Mouse (Mus musculus): ENCODE results near the gene Agbl1. TPM values are rescaled to one million over a fixed set of nuclear protein-coding genes. Genes with fewer than 3 reads are reported as not detected.
A peak's percentile ranks its signal among the peaks of the same experiment; 100 is the strongest.

The Agbl1 gene
- polyA plus RNA-seq, 1 experiment from 2014 or later = 0.07 TPM

- 72% methylated on average over 3 of the region's 3 CpGs for WGBS
- H3K4me2 ChIP-seq (replicated peaks; ENCODE audit: low read depth, low read length) = no peak overlapping the region
- no peaks in the 10 kb centered on the region for H3K9me3 ChIP-seq (ENCODE audit: low read length)
- H3K4me3 ChIP-seq (ENCODE audit: low read length) = no peak overlapping the region
- no peak overlapping the region for H3K9ac ChIP-seq (replicated peaks; ENCODE audit: low read length)
- ATAC-seq (ENCODE audit: low FRiP score, low TSS enrichment) = no peak
- no peaks in the 10 kb centered on the region for H3K27me3 ChIP-seq (ENCODE audit: insufficient read depth, low read length)
- no peak overlapping the region for H3K27ac ChIP-seq (ENCODE audit: low read length)
- peaks cover 6% of the 10 kb centered on the region for H3K4me1 ChIP-seq (ENCODE audit: insufficient read depth, low read length)
- no peaks in the 10 kb centered on the region for H3K36me3 ChIP-seq (ENCODE audit: insufficient read depth, low read length)
Measured at GRCm38 (mm10) chr7:77147527-77147926, 917.8 kb downstream of the Agbl1 start.

- 65% methylated on average over 4 of the region's 4 CpGs for WGBS
- ATAC-seq (ENCODE audit: low FRiP score, low TSS enrichment) = no peak
- peaks cover 11% of the 10 kb centered on the region for H3K4me1 ChIP-seq (ENCODE audit: insufficient read depth, low read length)
Measured at GRCm38 (mm10) chr7:77148820-77149219, 919.1 kb downstream of the Agbl1 start.

DNA sequence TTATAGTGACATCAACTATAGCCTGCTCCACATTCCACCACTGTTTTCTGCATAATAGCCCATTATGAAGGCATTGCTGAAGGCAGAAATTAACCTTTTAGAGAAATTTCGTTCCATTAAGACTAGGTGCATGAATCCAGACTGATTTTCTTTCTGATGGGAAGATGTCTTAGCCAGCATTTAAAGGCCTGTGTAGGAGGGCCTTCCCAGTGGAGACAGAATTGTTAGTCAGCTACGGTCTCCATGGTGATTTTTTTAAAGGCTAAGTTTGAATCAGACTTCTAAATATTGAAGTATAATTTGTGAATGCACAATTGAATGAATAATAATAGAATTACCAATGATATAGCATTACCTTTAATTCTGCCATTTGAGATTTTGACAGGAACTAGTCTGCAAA, 920.2 kb downstream of the Agbl1 start:
- Histone ChIP-seq H3K4me1 (ENCODE audit: insufficient read depth, low read length) (peaks cover 11% of the 10 kb centered on the region), H3K27ac (ENCODE audit: low read length) (no peak overlapping the region), H3K4me2 (replicated peaks; ENCODE audit: low read depth, low read length) (no peak overlapping the region), H3K9me3 (ENCODE audit: low read length) (no peaks in the 10 kb centered on the region), H3K4me3 (ENCODE audit: low read length) (no peak overlapping the region), H3K27me3 (ENCODE audit: insufficient read depth, low read length) (no peaks in the 10 kb centered on the region), H3K36me3 (ENCODE audit: insufficient read depth, low read length) (no peaks in the 10 kb centered on the region), H3K9ac (replicated peaks; ENCODE audit: low read length) (no peak overlapping the region)
- no peak for ATAC-seq (ENCODE audit: low FRiP score, low TSS enrichment)
- 76% methylated on average over 2 of the region's 2 CpGs for WGBS

More at GRCm38 (mm10) chr7:77148820-77149219, 919.1 kb downstream of the Agbl1 start:
- no peaks in the 10 kb centered on the region for H3K27me3 ChIP-seq (ENCODE audit: insufficient read depth, low read length)
- H3K9me3 ChIP-seq (ENCODE audit: low read length) = no peaks in the 10 kb centered on the region
- H3K27ac ChIP-seq (ENCODE audit: low read length) = no peak overlapping the region
- no peak overlapping the region for H3K9ac ChIP-seq (replicated peaks; ENCODE audit: low read length)
- no peak overlapping the region for H3K4me3 ChIP-seq (ENCODE audit: low read length)
- H3K36me3 ChIP-seq (ENCODE audit: insufficient read depth, low read length) = no peaks in the 10 kb centered on the region
- H3K4me2 ChIP-seq (replicated peaks; ENCODE audit: low read depth, low read length) = no peak overlapping the region

DNA sequence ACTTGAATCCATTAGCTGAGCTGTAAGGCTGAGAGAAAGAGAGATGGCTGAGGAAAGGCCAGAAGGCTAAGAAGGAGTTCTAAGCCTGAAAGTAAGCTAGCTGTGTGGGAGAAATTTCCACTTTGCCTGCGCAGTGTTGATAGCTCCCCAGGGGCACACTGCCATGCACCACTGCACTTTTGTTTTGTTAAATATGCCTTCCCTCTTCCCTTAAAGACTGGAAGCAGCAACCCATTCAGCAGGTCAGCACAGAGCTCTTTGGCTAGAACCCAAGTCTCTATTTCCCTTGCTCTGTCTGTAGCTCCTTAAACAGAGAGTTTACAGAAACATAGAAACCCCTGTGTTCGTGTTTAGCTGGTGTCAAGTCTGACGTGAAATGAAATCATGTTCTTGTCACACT, 922.7 kb downstream of the Agbl1 start:
- WGBS = 13% methylated on average over 3 of the region's 3 CpGs
- Histone ChIP-seq H3K4me1 (ENCODE audit: insufficient read depth, low read length) (peaks cover 11% of the 10 kb centered on the region), H3K27me3 (ENCODE audit: insufficient read depth, low read length) (no peaks in the 10 kb centered on the region), H3K4me2 (replicated peaks; ENCODE audit: low read depth, low read length) (no peak overlapping the region), H3K4me3 (ENCODE audit: low read length) (no peak overlapping the region), H3K9ac (replicated peaks; ENCODE audit: low read length) (no peak overlapping the region), H3K36me3 (ENCODE audit: insufficient read depth, low read length) (no peaks in the 10 kb centered on the region), H3K9me3 (ENCODE audit: low read length) (no peaks in the 10 kb centered on the region), H3K27ac (ENCODE audit: low read length) (peak overlapping the region; percentile 6)
- ATAC-seq (ENCODE audit: low FRiP score, low TSS enrichment) = peak; percentile 79

DNA sequence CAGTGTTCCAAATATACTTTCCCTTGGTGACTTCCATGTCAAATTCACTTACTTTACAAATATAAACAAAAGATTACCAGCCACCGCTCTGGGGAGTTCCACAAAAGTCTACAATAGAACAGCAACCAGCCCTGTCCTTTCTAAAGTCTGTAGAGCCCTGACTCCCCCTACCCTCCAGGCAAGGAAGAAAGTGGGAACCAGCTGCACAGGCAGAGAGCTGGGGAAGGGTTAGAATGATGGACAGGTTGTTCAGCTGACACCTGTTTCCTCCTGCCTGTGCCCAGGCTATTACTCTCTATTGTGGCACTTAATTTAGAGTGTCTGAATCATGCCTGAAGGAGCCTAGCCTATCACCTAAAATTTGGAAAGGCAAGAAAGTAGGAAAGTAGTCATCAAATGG, 923.2 kb downstream of the Agbl1 start:
- Histone ChIP-seq H3K9me3 (ENCODE audit: low read length) (no peaks in the 10 kb centered on the region), H3K36me3 (ENCODE audit: insufficient read depth, low read length) (no peaks in the 10 kb centered on the region), H3K27ac (ENCODE audit: low read length) (peak overlapping the region; percentile 6), H3K9ac (replicated peaks; ENCODE audit: low read length) (no peak overlapping the region), H3K4me2 (replicated peaks; ENCODE audit: low read depth, low read length) (no peak overlapping the region), H3K4me1 (ENCODE audit: insufficient read depth, low read length) (peaks cover 11% of the 10 kb centered on the region), H3K27me3 (ENCODE audit: insufficient read depth, low read length) (no peaks in the 10 kb centered on the region), H3K4me3 (ENCODE audit: low read length) (no peak overlapping the region)
- ATAC-seq (ENCODE audit: low FRiP score, low TSS enrichment) = no peak
- 43% methylated on average over 1 of the region's 1 CpGs for WGBS

- 93% methylated on average over 1 of the region's 1 CpGs for WGBS
- H3K9me3 ChIP-seq (ENCODE audit: low read length) = no peaks in the 10 kb centered on the region
- H3K27me3 ChIP-seq (ENCODE audit: insufficient read depth, low read length) = no peaks in the 10 kb centered on the region
- H3K4me3 ChIP-seq (ENCODE audit: low read length) = no peak overlapping the region
- H3K9ac ChIP-seq (replicated peaks; ENCODE audit: low read length) = no peak overlapping the region
- H3K27ac ChIP-seq (ENCODE audit: low read length) = no peak overlapping the region
- H3K4me1 ChIP-seq (ENCODE audit: insufficient read depth, low read length) = no peaks in the 10 kb centered on the region
- no peak overlapping the region for H3K4me2 ChIP-seq (replicated peaks; ENCODE audit: low read depth, low read length)
- ATAC-seq (ENCODE audit: low FRiP score, low TSS enrichment) = no peak
- H3K36me3 ChIP-seq (ENCODE audit: insufficient read depth, low read length) = no peaks in the 10 kb centered on the region
Measured at GRCm38 (mm10) chr7:77164921-77165320, 935.2 kb downstream of the Agbl1 start.
